Mouse (Mus musculus) neural tube, embryonic 14.5 days (tissue): Measurements from ENCODE around the gene Ranbp10. TPM values are rescaled to one million over a fixed set of nuclear protein-coding genes. Genes with fewer than 3 reads are reported as not detected.

Experiments
- ATAC-seq: fragments of 200-750 bp; cut with Nextera tagmentation; 2 replicates; pipeline ENCODE4 v1.8.0; 2017; ENCODE audit warnings: low read depth, mild to moderate bottlenecking, moderate TSS enrichment, moderate library complexity
- H3K27ac ChIP-seq: fragments of 300-500 bp; sonication (generic); 2 replicates; pipeline ENCODE4 v1.5.1; 2014; ENCODE audit warnings: low read depth, mild to moderate bottlenecking, control low read depth, low read length, moderate library complexity, mixed read lengths
- H3K27me3 ChIP-seq: fragments of 300-500 bp; sonication (generic); 2 replicates; pipeline ENCODE4 v1.6.1; 2014; ENCODE audit warnings: low read length; ENCODE audit not compliant: control insufficient read depth, insufficient read depth
- H3K36me3 ChIP-seq: fragments of 300-500 bp; sonication (generic); 2 replicates; pipeline ENCODE4 v1.6.1; 2014; ENCODE audit warnings: low read length, mixed read lengths; ENCODE audit not compliant: control insufficient read depth, insufficient read depth
- H3K4me1 ChIP-seq: fragments of 300-500 bp; sonication (generic); 2 replicates; pipeline ENCODE4 v1.6.1; 2014; ENCODE audit warnings: low read length; ENCODE audit not compliant: control insufficient read depth, insufficient read depth
- H3K4me2 ChIP-seq: fragments of 300-500 bp; sonication (generic); 2 replicates; pipeline ENCODE4 v1.6.1; 2014; ENCODE audit warnings: mild to moderate bottlenecking, low read depth, low read length, control low read depth
- H3K4me3 ChIP-seq: fragments of 300-500 bp; sonication (generic); 2 replicates; pipeline ENCODE4 v1.5.1; 2014; ENCODE audit warnings: low read depth, low read length, control low read depth, mixed read lengths
- H3K9ac ChIP-seq: fragments of 300-500 bp; sonication (generic); replicated peaks from 2 replicates; pipeline ENCODE4 v1.6.1; 2014; ENCODE audit warnings: low read depth, mild to moderate bottlenecking, control low read depth, low read length, mixed read lengths
- H3K9me3 ChIP-seq: fragments of 300-500 bp; sonication (generic); 2 replicates; pipeline ENCODE4 v1.6.1; 2016; ENCODE audit warnings: low read length; ENCODE audit not compliant: control insufficient read depth
- WGBS: fragments of 180-500 bp; shearing (Covaris S2); extraction: QIAGEN DNeasy Blood & Tissue Kit; methylation state at CpG from one replicate; pipeline ENCODE4 v1.1.7; 2014; 5-methylcytosine and 5-hydroxymethylcytosine counted together
- polyA plus RNA-seq: library from polyadenylated mRNA; unstranded; fragments of >200 nt; fragmentation: Nextera tagmentation; extraction: Ambion mirVana; gene quantifications from 2 replicates; pipeline ENCODE4 v1.2.1, GENCODE M21; 2014

The Ranbp10 gene
- polyA plus RNA-seq, 1 experiment from 2014 or later: 14.7 TPM

DNA sequence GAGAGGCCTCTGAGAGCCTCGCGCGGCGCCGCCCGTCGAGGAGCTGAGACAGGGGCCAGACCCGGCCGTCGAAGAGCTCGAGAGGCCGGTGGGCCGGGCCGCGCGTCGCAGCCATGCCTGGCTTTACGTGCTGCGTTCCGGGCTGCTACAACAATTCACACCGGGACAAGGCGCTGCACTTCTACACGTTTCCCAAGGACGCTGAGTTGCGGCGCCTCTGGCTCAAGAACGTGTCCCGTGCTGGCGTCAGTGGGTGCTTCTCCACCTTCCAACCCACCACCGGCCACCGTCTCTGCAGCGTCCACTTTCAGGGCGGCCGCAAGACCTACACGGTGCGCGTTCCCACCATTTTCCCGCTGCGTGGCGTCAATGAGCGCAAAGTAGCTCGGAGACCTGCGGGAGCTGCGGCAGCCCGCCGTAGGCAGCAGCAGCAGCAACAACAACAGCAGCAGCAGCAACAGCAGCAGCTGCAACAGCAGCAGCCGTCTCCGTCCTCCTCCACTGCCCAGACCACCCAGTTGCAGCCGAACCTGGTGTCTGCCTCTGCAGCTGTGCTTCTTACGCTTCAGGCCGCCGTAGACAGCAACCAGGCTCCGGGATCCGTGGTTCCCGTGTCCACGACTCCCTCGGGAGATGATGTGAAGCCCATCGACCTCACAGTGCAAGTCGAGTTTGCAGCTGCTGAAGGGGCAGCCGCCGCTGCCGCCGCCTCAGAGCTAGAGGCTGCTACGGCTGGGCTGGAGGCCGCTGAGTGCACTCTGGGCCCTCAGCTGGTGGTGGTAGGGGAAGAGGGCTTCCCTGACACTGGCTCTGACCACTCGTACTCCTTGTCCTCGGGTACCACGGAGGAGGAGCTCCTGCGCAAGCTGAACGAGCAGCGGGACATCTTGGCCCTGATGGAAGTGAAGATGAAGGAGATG is 28.4 kb upstream of the Ranbp10 start:
- H3K9me3 ChIP-seq: no peaks in the 10 kb centered on the region
- WGBS: under 1% methylated on average over 71 of the region's 71 CpGs
- H3K27me3 ChIP-seq: no peaks in the 10 kb centered on the region
- H3K4me2 ChIP-seq: peak overlapping the region; percentile 98
- ATAC-seq: peak; percentile 15
- peaks cover 34% of the 10 kb centered on the region for H3K4me1 ChIP-seq
- H3K9ac ChIP-seq: peak overlapping the region; percentile 69
- H3K4me3 ChIP-seq: peak overlapping the region; percentile 78
- no peaks in the 10 kb centered on the region for H3K36me3 ChIP-seq
- peak overlapping the region; percentile 75 for H3K27ac ChIP-seq

DNA sequence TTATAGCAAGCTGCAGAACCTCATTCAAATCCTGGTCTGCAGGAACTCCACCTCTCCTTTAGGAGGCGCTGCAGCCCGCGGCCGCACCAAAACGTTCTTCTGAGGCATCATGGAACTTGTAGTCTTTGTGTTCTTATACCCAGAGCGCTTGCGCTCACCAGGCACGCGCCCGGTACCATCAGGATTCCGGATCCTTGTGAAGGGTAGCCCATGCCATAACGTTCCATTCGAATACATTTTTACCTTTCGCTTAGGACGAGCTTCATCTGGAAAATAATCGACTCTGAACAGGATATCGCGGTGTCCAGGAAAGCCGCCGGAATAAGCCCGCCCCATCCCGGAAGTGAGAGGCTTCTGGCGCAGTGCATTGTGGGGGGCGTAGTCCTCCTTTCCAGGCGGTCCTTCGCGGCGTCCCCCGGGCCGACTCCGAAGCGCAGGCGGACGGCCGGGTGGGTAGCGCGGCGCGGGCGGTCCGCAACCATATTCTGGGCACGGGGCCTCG is 27.6 kb upstream of the Ranbp10 start, which contains the start of gene Thap11:
Thap11 (plus strand) TSS at position 418 of the 502 bp plus-strand sequence.
- no peaks in the 10 kb centered on the region for H3K27me3 ChIP-seq
- WGBS: under 1% methylated on average over 43 of the region's 43 CpGs
- H3K36me3 ChIP-seq: no peaks in the 10 kb centered on the region
- H3K27ac ChIP-seq: peak within 1 kb of the TSS; percentile 75
- H3K9ac ChIP-seq: peak within 1 kb of the TSS; percentile 69
- peak; percentile 92 for ATAC-seq
- peaks cover 33% of the 10 kb centered on the region for H3K4me1 ChIP-seq
- peak within 1 kb of the TSS; percentile 98 for H3K4me2 ChIP-seq
- H3K4me3 ChIP-seq: peak within 1 kb of the TSS; percentile 78
- no peaks in the 10 kb centered on the region for H3K9me3 ChIP-seq

DNA sequence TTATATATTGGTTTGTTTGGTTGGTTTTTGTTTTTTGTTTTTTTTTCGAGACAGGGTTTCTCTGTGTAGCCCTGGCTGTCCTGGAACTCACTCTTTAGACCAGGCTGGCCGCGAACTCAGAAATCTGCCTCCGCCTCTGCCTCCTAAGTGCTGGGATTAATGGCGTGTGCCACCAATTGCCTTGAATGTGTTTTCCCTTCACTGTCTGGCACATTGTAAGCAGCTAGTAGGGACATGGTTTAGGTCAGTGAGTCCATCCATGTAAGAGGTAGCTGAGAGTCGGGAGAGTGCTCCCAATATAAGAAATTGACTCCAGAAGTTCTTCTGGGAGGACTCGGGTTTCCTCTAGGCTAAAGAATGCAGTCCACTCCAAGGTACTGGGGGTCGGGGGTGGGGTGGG is 27.2 kb upstream of the Ranbp10 start:
- Histone ChIP-seq H3K27me3 (no peaks in the 10 kb centered on the region), H3K9me3 (no peaks in the 10 kb centered on the region), H3K27ac (no peak overlapping the region; the same call in 1 of the 2 replicates), H3K4me2 (peak overlapping the region; percentile 18; the same call in 1 of the 2 replicates), H3K4me1 (peaks cover 31% of the 10 kb centered on the region), H3K4me3 (peak overlapping the region; percentile 78), H3K9ac (peak overlapping the region; percentile 69), H3K36me3 (no peaks in the 10 kb centered on the region; the same call in 1 of the 2 replicates)
- 27% methylated on average over 8 of the region's 8 CpGs for WGBS
- ATAC-seq: no peak

DNA sequence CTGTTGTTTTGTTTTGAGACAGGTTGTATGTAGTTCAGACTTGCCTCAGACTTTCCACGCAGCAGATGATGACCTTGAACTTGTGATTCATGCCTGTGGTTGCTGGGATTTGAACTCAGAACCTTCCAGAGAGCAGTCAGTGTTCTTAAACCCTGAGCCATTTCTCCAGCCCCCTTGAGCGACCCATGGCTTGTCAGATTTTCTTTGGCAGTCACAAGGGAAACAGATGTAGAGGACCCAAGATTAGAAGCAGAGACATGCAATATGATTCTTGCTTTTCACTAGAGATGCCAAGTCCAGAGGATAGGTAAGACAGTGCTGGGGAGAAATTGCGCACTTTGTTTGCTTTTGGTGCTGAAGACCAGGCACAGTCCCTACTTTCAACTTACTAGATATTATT is 26.0 kb upstream of the Ranbp10 start, which contains the start of gene Cenpt:
Cenpt (minus strand) TSS at position 101 of the 400 bp plus-strand sequence.
- no peak within 1 kb of the TSS for H3K4me2 ChIP-seq
- H3K27ac ChIP-seq: no peak within 1 kb of the TSS
- H3K36me3 ChIP-seq: peaks cover 11% of the 10 kb centered on the region
- no peaks in the 10 kb centered on the region for H3K9me3 ChIP-seq
- H3K27me3 ChIP-seq: no peaks in the 10 kb centered on the region
- WGBS: 88% methylated on average over 3 of the region's 3 CpGs
- ATAC-seq: no peak
- no peak within 1 kb of the TSS for H3K4me3 ChIP-seq
- no peak within 1 kb of the TSS for H3K9ac ChIP-seq
- H3K4me1 ChIP-seq: peaks cover 31% of the 10 kb centered on the region

DNA sequence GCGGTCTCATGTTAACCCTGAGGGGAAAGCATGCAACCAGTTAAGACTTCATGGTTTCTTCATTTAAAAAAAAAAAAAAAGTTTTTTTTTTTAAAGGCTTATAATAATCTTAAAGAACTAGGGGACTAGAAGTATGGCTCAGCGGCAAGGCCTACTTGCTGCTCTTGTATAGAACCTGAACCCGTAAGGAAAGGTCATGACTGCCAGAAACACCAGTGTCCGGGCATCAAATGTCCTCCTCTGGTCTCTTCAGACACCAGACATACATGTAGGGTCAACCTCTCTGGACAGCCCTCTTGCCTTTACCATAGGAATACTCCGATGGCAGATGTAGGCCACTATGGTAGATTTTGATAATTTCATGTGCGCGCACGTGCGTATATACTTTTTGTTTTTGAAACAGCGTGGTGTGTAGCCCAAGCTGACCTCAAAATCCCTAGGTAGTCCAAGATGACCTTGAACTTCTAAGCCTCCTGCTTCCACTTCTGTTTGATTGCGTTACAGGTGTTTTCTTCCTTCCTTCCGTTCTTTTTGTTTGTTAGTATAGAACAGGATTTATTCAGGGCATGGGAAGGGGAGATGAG is 25.1 kb upstream of the Ranbp10 start:
- 85% methylated on average over 12 of the region's 12 CpGs for WGBS
- Histone ChIP-seq H3K4me3 (peak overlapping the region; percentile 68), H3K4me2 (no peak overlapping the region), H3K4me1 (peaks cover 23% of the 10 kb centered on the region), H3K9me3 (no peaks in the 10 kb centered on the region), H3K27ac (no peak overlapping the region), H3K36me3 (peaks cover 15% of the 10 kb centered on the region), H3K27me3 (no peaks in the 10 kb centered on the region), H3K9ac (no peak overlapping the region)
- no peak for ATAC-seq

DNA sequence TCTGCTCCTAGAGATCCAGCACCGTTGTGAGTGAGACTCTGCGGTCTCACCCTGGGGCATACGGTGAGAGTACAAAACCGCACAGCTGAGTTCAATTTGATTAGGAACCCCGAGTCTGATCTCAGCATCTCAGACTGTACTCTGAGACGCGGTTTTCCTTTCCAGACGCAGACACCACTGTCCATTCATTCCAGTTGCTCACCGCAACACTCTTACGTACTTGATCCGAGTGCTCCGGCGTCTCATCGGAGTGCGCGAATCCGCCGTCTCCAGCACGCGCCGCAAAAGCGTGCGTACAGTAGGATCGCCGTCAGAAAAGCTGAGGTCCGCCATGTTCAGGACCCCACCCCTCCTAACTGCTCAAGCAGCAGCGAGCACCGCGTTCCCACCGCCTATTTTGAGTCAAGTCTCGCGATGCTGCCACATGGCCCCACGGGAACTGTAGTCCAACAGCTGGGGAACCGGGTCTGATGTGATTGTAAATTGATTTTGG is 24.5 kb upstream of the Ranbp10 start:
- Histone ChIP-seq H3K9me3 (no peaks in the 10 kb centered on the region), H3K36me3 (peaks cover 19% of the 10 kb centered on the region), H3K4me2 (peak overlapping the region; percentile 84), H3K27ac (peak overlapping the region; percentile 67), H3K4me1 (peaks cover 18% of the 10 kb centered on the region), H3K4me3 (peak overlapping the region; percentile 68), H3K27me3 (no peaks in the 10 kb centered on the region), H3K9ac (peak overlapping the region; percentile 65)
- under 1% methylated on average over 34 of the region's 34 CpGs for WGBS
- peak; percentile 83 for ATAC-seq

DNA sequence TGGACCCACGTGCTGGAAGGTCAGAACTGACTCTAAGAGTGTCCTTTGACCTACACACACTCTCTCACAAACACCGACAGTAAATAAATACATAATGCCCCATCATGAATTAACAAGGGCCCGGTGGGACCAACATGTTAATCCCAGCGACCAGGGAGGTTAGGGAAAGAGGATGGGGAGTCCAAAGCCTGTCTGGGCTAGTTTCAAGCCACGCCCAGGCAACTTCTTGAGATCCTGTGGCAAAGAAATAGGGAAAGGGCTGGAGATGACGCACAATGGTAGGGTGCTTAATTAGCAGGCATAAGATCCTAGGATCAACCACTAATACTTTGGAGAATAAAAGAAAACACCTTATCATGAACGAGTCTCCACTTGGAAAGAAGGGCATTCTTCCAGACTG is 23.5 kb upstream of the Ranbp10 start:
- Histone ChIP-seq H3K4me2 (peak overlapping the region; percentile 27; the same call in 1 of the 2 replicates), H3K4me1 (peaks cover 8% of the 10 kb centered on the region; the same call in 1 of the 2 replicates), H3K36me3 (peaks cover 24% of the 10 kb centered on the region), H3K9ac (no peak overlapping the region), H3K4me3 (no peak overlapping the region), H3K27ac (no peak overlapping the region), H3K27me3 (no peaks in the 10 kb centered on the region), H3K9me3 (no peaks in the 10 kb centered on the region)
- WGBS: 82% methylated on average over 7 of the region's 7 CpGs
- ATAC-seq: no peak

DNA sequence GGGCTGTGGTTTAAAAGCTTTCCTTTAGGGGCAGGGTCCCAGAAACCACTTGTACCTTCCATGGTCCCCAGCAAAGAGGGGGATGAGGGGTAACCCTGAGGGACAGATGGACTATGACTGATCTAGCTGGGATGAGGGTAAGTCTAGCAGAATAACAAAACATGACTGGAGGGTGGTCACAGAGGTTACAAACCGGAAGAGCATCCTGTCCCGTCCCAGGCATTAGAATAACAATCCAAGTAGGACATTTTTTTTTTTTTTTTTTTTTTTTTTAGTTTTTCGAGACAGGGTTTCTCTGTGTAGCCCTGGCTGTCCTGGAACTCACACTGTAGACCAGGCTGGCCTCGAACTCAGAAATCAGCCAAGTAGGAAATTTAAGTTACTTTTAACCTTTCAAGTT is 22.9 kb upstream of the Ranbp10 start:
- Histone ChIP-seq H3K4me2 (no peak overlapping the region), H3K27me3 (no peaks in the 10 kb centered on the region), H3K36me3 (peaks cover 28% of the 10 kb centered on the region), H3K4me3 (no peak overlapping the region), H3K4me1 (peaks cover 8% of the 10 kb centered on the region; the same call in 1 of the 2 replicates), H3K27ac (no peak overlapping the region), H3K9me3 (no peaks in the 10 kb centered on the region), H3K9ac (no peak overlapping the region)
- 88% methylated on average over 4 of the region's 4 CpGs for WGBS
- ATAC-seq: no peak
